Mouse (Mus musculus) heart, postnatal 0 days (tissue): ENCODE results near the gene Syn3. TPM values are rescaled to one million over a fixed set of nuclear protein-coding genes. Genes with fewer than 3 reads are reported as not detected.

Experiments used
- ATAC-seq: fragments of 200-750 bp; cut with Nextera tagmentation; 2 replicates; pipeline ENCODE4 v1.8.0; 2017; ENCODE audit warnings: low read depth, moderate number of reproducible peaks, moderate library complexity; ENCODE audit not compliant: insufficient read depth
- DNase-seq: peaks from one replicate; pipeline ENCODE4 v3.0.0-alpha.2; 2016; ENCODE audit warnings: low spot score
- H3K27ac ChIP-seq: fragments of 300-500 bp; sonication (generic); 2 replicates; pipeline ENCODE4 v1.5.1; 2014; ENCODE audit warnings: low read depth, mild to moderate bottlenecking
- H3K27me3 ChIP-seq: fragments of 300-500 bp; sonication (generic); 2 replicates; pipeline ENCODE4 v1.6.1; 2014; ENCODE audit warnings: low read length, mixed read lengths; ENCODE audit not compliant: control insufficient read depth, insufficient read depth
- H3K36me3 ChIP-seq: fragments of 300-500 bp; sonication (generic); replicated peaks from 2 replicates; pipeline ENCODE4 v1.6.1; 2014; ENCODE audit warnings: low read length, mixed read lengths; ENCODE audit not compliant: control insufficient read depth, insufficient read depth
- H3K4me1 ChIP-seq: fragments of 300-500 bp; sonication (generic); 2 replicates; pipeline ENCODE4 v1.6.1; 2014; ENCODE audit warnings: antibody characterized with exemption; ENCODE audit not compliant: control insufficient read depth, insufficient read depth
- H3K4me2 ChIP-seq: fragments of 300-500 bp; sonication (generic); 2 replicates; pipeline ENCODE4 v1.6.1; 2014; ENCODE audit warnings: low read depth, mild to moderate bottlenecking, low read length, moderate library complexity
- H3K4me3 ChIP-seq: fragments of 300-500 bp; sonication (generic); 2 replicates; pipeline ENCODE4 v1.5.1; 2014; ENCODE audit warnings: low read depth, low read length
- H3K9ac ChIP-seq: fragments of 300-500 bp; sonication (generic); replicated peaks from 2 replicates; pipeline ENCODE4 v1.6.1; 2014; ENCODE audit warnings: low read depth, low read length, mixed read lengths
- H3K9me3 ChIP-seq: fragments of 300-500 bp; sonication (generic); replicated peaks from 2 replicates; pipeline ENCODE4 v1.6.1; 2016; ENCODE audit warnings: low read length; ENCODE audit not compliant: control insufficient read depth
- CTCF ChIP-seq: IDR thresholded peaks from 2 replicates; pipeline ENCODE4 v1.5.1; 2016; ENCODE audit warnings: antibody characterized with exemption, control low read depth, low read depth
- EP300 ChIP-seq: IDR thresholded peaks from 2 replicates; pipeline ENCODE4 v1.6.1; 2016; ENCODE audit warnings: antibody characterized with exemption, low read depth
- WGBS: fragments of 180-500 bp; shearing (Covaris S2); extraction: QIAGEN DNeasy Blood & Tissue Kit; methylation state at CpG from one replicate; pipeline ENCODE4 v1.1.7; 2014; 5-methylcytosine and 5-hydroxymethylcytosine counted together
- polyA plus RNA-seq: library from polyadenylated mRNA; unstranded; fragments of >200 nt; fragmentation: Nextera tagmentation; extraction: Ambion mirVana; gene quantifications from 2 replicates; pipeline ENCODE4 v1.2.1, GENCODE M21; 2015
- total RNA-seq: library from RNA; depleted of rRNA; stranded (reverse); fragments of >200 nt; gene quantifications from 2 replicates; pipeline ENCODE4 v1.2.3, GENCODE M21; 2014; ENCODE audit warnings: low replicate concordance

Gene Syn3
- total and polyA plus RNA-seq, 2 experiments from 2014 or later = 0.48 TPM; not detected in 1

GRCm38 (mm10) chr10:86374061-86374460 is 124.6 kb downstream of the Syn3 start:
- Histone ChIP-seq H3K9ac (no peak overlapping the region), H3K27ac (no peak overlapping the region), H3K4me1 (peaks cover 16% of the 10 kb centered on the region), H3K27me3 (no peaks in the 10 kb centered on the region), H3K36me3 (no peaks in the 10 kb centered on the region), H3K4me2 (no peak overlapping the region), H3K4me3 (no peak overlapping the region), H3K9me3 (no peaks in the 10 kb centered on the region)
- no peak for TF ChIP-seq CTCF
- no peak for TF ChIP-seq EP300
- WGBS = 97% methylated on average over 2 of the region's 2 CpGs
- ATAC-seq (no peak), DNase-seq (no peak)

GRCm38 (mm10) chr10:86371561-86371960 is 127.1 kb downstream of the Syn3 start:
- DNase-seq (peak; percentile 25), ATAC-seq (peak; percentile 68)
- TF ChIP-seq EP300 (no peak), CTCF (no peak)
- peaks cover 19% of the 10 kb centered on the region for H3K4me1 ChIP-seq
- H3K27me3 ChIP-seq = no peaks in the 10 kb centered on the region
- H3K9ac ChIP-seq = no peak overlapping the region
- no peaks in the 10 kb centered on the region for H3K9me3 ChIP-seq
- no peak overlapping the region for H3K27ac ChIP-seq
- H3K4me2 ChIP-seq = no peak overlapping the region
- H3K36me3 ChIP-seq = no peaks in the 10 kb centered on the region
- H3K4me3 ChIP-seq = no peak overlapping the region

- Histone ChIP-seq H3K4me2 (no peak overlapping the region), H3K9ac (no peak overlapping the region), H3K4me1 (peaks cover 34% of the 10 kb centered on the region), H3K4me3 (no peak overlapping the region), H3K27me3 (no peaks in the 10 kb centered on the region), H3K36me3 (no peaks in the 10 kb centered on the region), H3K9me3 (no peaks in the 10 kb centered on the region), H3K27ac (no peak overlapping the region)
- TF ChIP-seq EP300 (no peak), CTCF (no peak)
- ATAC-seq (no peak), DNase-seq (no peak)
- 39% methylated on average over 4 of the region's 4 CpGs for WGBS
Observed at GRCm38 (mm10) chr10:86369346-86369745, 129.3 kb downstream of the Syn3 start.

GRCm38 (mm10) chr10:86368811-86369210 is 129.9 kb downstream of the Syn3 start:
- Histone ChIP-seq H3K9me3 (no peaks in the 10 kb centered on the region), H3K36me3 (no peaks in the 10 kb centered on the region), H3K4me2 (no peak overlapping the region), H3K27ac (no peak overlapping the region), H3K9ac (no peak overlapping the region), H3K4me3 (no peak overlapping the region), H3K4me1 (peaks cover 35% of the 10 kb centered on the region), H3K27me3 (no peaks in the 10 kb centered on the region)
- TF ChIP-seq CTCF (no peak), EP300 (no peak)
- DNase-seq (peak; percentile 62), ATAC-seq (no peak)
- WGBS = 61% methylated on average over 12 of the region's 12 CpGs

DNA sequence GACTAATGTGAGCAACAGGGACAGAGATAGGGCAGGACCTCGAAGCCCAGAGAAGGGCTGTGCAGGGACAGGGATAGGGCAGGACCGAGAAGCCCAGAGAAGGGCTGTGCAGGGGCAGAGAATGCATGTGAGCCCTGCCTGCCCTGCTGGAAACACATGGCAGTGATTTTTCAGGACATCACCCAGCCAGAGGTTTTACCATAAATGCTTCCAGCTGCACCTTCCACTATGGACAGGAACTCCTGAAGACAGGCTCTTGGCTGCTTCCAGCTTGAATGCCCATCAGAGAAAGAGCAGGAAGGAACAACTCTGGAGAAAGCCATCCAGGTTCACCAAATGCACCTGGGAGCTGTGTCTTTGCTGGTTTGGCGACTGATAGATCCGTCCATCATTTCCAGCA is 131.3 kb downstream of the Syn3 start:
- Histone ChIP-seq H3K27ac (no peak overlapping the region), H3K27me3 (no peaks in the 10 kb centered on the region), H3K36me3 (no peaks in the 10 kb centered on the region), H3K9ac (no peak overlapping the region), H3K9me3 (no peaks in the 10 kb centered on the region), H3K4me2 (no peak overlapping the region), H3K4me1 (peaks cover 35% of the 10 kb centered on the region), H3K4me3 (no peak overlapping the region)
- ATAC-seq (no peak), DNase-seq (no peak)
- WGBS = 70% methylated on average over 4 of the region's 4 CpGs
- TF ChIP-seq CTCF = no peak
- TF ChIP-seq EP300 = no peak

DNA sequence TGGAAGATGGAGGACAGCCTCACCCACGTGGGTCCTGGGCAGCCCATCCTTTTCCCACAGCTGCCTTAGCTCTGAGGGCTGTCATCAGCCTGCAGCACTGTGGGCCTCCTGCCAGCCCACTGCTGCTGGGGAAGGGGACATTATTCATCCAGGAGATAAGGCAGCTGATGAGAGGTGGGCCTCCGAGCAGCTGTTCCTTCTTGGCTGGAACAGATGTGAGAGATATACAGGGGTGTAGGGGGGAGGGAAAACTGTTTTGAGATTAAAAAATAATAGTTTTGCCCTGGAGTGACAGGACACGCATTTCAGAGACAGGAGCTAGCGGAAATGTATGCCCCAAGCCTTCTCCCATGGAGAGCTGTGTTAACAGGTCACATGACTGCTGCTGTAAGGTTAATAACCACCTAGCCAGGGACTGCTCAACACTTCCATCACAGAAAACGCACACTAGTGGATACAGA is 133.0 kb downstream of the Syn3 start:
- H3K27ac ChIP-seq = no peak overlapping the region
- H3K4me3 ChIP-seq = no peak overlapping the region
- ATAC-seq (peak; percentile 92), DNase-seq (peak; percentile 74)
- no peaks in the 10 kb centered on the region for H3K36me3 ChIP-seq
- H3K27me3 ChIP-seq = no peaks in the 10 kb centered on the region
- no peaks in the 10 kb centered on the region for H3K9me3 ChIP-seq
- peaks cover 30% of the 10 kb centered on the region for H3K4me1 ChIP-seq
- 6% methylated on average over 5 of the region's 5 CpGs for WGBS
- no peak overlapping the region for H3K9ac ChIP-seq
- no peak for TF ChIP-seq CTCF
- TF ChIP-seq EP300 = peak; percentile 89
- H3K4me2 ChIP-seq = no peak overlapping the region
